Mouse (Mus musculus): ENCODE data around the gene Sept9. TPM values are rescaled to one million over a fixed set of nuclear protein-coding genes. Genes with fewer than 3 reads are reported as not detected.

The Sept9 gene
- total RNA-seq, 1 experiment from 2014 or later, result 92.3 TPM

DNA sequence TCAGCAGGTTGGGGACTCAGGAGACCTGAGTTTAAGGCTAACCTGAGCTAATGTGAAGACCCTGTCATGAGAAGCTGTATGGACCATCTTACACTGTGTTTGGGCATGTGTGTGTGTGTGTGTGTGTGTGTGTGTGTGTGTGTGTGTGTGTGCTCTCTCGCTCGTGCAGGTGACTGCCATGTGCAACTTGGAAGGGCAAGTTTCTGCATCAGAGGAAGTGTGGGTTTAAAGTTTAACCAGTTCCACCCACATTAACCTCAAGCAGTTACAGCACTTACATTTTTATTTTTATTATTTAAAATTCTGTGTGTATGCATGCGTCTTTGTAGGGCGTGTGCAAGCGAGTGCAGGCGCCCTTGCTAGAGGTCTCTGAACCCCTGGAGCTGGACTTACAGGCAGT, 100.3 kb downstream of the Sept9 start:
- no peak for ATAC-seq (ENCODE audit: extremely low read depth, insufficient number of reproducible peaks, low FRiP score, poor library complexity, severe bottlenecking)

GRCm38 (mm10) chr11:117300809-117301208, 101.3 kb downstream of the Sept9 start:
- no peak for ATAC-seq (ENCODE audit: extremely low read depth, insufficient number of reproducible peaks, low FRiP score, poor library complexity, severe bottlenecking)

GRCm38 (mm10) chr11:117301716-117302115, 102.3 kb downstream of the Sept9 start:
- no peak for ATAC-seq (ENCODE audit: extremely low read depth, insufficient number of reproducible peaks, low FRiP score, poor library complexity, severe bottlenecking)

GRCm38 (mm10) chr11:117302371-117302770, 102.9 kb downstream of the Sept9 start:
- ATAC-seq (ENCODE audit: extremely low read depth, insufficient number of reproducible peaks, low FRiP score, poor library complexity, severe bottlenecking), result no peak

- no peak for ATAC-seq (ENCODE audit: extremely low read depth, insufficient number of reproducible peaks, low FRiP score, poor library complexity, severe bottlenecking)
These were observed 106.2 kb downstream of the Sept9 start for GRCm38 (mm10) chr11:117305509-117306188.

DNA sequence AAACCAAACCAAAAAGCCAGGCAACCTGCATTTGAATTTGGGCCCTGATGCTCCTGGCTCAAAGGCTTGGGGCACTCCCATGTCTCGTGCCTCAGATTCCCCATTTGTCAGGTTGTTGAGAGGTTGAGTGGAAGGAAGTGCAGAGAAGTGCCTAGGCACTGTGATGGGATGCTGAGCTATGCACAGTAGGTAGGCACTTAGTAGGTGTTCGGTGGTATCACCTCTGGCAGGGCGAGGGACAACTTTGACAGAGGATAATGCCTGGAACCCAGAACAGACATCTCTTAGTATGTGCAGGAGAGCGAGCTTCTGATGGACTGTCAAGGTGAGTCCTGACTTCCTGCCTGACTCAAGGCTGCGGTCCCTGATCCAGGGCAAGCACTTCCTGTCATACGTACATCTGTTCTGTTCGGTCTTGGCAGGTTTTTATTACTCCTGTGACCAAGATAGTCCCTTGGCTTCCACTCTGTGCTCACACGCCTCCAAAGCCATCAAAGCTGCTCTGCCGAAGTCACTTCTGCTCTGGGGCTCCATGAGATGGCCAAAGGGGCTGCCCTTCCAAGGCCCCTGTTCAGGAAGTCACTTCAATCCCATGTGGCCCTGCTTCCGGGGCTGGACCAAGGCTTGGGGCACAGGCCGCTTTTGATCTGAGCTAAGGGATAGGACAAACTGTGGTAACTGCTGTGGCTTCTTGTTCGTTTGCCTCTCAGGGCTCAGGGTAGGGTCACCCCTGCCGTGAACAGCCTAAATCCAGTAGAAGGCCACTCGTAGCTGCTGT, 107.0 kb downstream of the Sept9 start:
- ATAC-seq (ENCODE audit: extremely low read depth, insufficient number of reproducible peaks, low FRiP score, poor library complexity, severe bottlenecking), result no peak

DNA sequence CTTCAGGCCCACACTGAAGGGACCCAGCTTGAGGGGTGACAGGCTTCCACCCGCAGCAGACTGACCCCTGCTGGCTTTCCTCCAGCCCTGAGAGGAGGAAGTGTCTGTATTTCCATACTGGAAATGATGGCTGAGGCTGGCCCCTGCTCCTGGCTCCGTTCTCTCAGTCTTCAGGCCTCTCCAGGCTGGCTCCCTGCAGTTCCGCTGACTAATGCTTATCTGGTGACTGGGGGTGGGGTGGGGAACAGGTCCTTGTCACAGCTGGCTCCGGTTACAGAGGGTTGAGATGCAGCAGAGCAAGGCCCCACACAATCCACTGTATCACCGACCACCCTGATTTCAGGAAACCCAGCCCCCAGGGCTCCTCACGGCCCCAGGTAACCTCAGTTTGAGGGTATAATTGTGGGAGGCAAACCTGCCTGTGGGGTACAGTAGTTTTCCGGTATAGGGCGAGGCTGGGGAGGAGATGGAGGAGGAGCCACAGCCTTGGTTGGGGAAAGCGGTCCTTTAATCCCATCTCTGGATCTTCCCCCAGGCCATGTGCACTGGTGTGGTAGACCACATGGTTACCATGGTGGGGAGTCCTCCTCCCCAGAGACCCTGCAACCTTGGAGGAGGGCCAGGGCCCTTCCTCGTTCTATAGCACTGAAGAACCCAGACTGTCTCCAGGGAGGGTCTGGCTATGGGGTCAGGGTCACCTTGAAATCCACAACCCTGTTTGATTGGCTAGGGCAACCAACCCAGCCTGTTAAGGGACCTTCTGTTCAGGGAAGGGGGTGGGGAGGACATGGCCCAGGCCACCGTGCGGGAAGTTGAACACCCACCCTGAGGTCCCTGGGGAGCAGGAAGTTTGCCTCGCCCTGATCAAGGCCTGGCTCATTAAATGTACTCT, 108.7 kb downstream of the Sept9 start:
- no peak for ATAC-seq (ENCODE audit: extremely low read depth, insufficient number of reproducible peaks, low FRiP score, poor library complexity, severe bottlenecking)

- no peak for ATAC-seq (ENCODE audit: extremely low read depth, insufficient number of reproducible peaks, low FRiP score, poor library complexity, severe bottlenecking)
These were observed 109.9 kb downstream of the Sept9 start for GRCm38 (mm10) chr11:117309108-117309917.

DNA sequence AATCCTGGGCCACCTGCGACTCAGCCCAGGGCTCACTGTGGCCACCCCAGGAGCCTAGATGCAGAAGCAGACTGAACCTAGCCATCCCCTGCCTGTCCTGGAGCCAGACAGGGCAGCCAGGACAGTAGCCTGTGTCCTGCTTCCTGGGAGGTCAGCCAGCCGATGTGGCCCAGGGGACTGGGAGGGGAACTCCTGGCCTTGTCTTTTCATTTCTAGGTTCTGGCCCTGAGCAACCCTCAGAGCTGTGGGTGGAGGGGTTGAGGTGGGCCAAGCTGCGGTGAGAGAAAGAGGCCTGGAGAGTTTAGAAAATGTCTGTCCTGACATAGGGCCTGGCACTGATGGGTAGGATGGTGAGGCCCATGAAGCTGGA, 110.4 kb downstream of the Sept9 start:
- ATAC-seq (ENCODE audit: extremely low read depth, insufficient number of reproducible peaks, low FRiP score, poor library complexity, severe bottlenecking), result no peak

- ATAC-seq (ENCODE audit: extremely low read depth, insufficient number of reproducible peaks, low FRiP score, poor library complexity, severe bottlenecking), result no peak
These were observed 111.1 kb downstream of the Sept9 start for GRCm38 (mm10) chr11:117310341-117311107.

- no peak for ATAC-seq (ENCODE audit: extremely low read depth, insufficient number of reproducible peaks, low FRiP score, poor library complexity, severe bottlenecking)
These were observed 111.8 kb downstream of the Sept9 start for GRCm38 (mm10) chr11:117311127-117311800.

- no peak for ATAC-seq (ENCODE audit: extremely low read depth, insufficient number of reproducible peaks, low FRiP score, poor library complexity, severe bottlenecking)
These were observed 112.8 kb downstream of the Sept9 start for GRCm38 (mm10) chr11:117312028-117312901.

DNA sequence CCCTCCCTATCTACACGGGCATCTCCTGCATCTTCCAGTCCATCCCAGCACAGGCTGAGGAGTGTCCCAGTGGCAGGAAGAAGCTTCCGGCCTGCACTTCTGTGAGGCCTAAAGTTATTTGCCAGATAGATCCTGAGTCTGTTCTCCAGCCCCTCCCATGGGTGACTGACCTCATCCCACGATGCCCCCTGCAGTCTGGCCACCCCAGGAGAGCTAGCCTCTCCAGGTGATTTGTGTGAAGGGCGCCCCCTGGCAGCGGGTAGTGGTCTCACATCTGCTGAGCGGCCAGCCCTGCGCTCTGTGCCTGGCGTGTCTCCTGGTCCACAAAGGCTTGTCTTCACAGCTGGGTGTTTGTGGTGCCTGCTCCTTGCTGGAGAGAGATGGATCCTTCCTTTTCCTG, 113.5 kb downstream of the Sept9 start:
- no peak for ATAC-seq (ENCODE audit: extremely low read depth, insufficient number of reproducible peaks, low FRiP score, poor library complexity, severe bottlenecking)

- no peak for ATAC-seq (ENCODE audit: extremely low read depth, insufficient number of reproducible peaks, low FRiP score, poor library complexity, severe bottlenecking)
These were observed 114.0 kb downstream of the Sept9 start for GRCm38 (mm10) chr11:117313446-117313845.

DNA sequence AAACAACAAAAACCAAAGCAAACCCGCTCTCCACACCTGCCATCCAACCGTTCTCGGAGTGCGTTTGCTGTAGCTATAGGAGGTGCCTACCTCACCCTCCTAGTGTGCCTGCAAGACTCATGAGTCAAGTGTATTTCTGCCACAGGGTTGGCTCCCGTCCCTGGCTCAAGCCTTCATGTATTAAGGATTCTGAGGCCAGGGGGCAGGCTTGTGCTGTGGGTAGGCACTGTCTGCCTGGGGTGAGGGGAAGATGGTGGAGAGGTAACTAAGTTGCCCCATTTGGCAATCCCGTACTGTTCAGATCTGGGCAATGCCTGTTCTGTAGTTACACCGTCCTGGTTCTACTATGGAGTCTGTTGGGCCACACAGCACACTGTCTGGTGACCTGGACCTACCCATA, 114.6 kb downstream of the Sept9 start:
- 0 out of 2 replicates have a peak, but pooled peaks have one; percentile 13 for ATAC-seq (ENCODE audit: extremely low read depth, insufficient number of reproducible peaks, low FRiP score, poor library complexity, severe bottlenecking)

GRCm38 (mm10) chr11:117314520-117314919, 115.1 kb downstream of the Sept9 start:
- no peak for ATAC-seq (ENCODE audit: extremely low read depth, insufficient number of reproducible peaks, low FRiP score, poor library complexity, severe bottlenecking)

DNA sequence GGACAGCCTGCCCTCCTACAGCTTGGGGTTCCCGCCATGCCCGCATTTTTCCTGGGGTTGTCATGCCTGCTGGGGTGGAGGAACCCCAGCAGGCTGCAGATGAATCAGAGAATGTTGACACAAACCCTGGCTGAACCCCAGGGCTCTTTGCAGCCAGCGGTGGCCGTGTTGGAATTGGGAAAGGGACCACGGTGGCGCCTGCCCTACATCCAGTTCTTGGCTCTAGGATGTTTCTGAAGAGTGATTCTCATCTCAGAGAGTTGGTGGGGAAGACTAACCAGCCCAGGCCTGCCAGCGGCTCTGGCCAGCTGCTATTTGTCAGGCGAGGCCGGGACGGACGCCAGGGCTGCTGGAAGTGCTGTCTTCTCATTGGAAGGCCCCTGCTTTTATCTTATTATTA, 115.8 kb downstream of the Sept9 start:
- no peak for ATAC-seq (ENCODE audit: extremely low read depth, insufficient number of reproducible peaks, low FRiP score, poor library complexity, severe bottlenecking)
